Mouse (Mus musculus) embryonic fibroblast, embryonic 13.5 days (primary cell): ENCODE measurements at regions not wholly inside any gene's neighbourhood (a gene's known extent, or its start where the extent isn't known, plus 50 kb on each side); places are given as distances from the start of the nearest gene placed in this dataset.

Experiments used
- CTCF ChIP-seq: IDR thresholded peaks from 2 replicates; pipeline ENCODE4 v1.5.1; 2011; ENCODE audit warnings: mild to moderate bottlenecking, control low read depth, low read length, moderate library complexity, borderline replicate concordance; ENCODE audit not compliant: insufficient read depth
- POLR2A ChIP-seq: IDR thresholded peaks from 2 replicates; pipeline ENCODE4 v1.6.1; 2011; ENCODE audit warnings: low read depth, mild to moderate bottlenecking, control low read depth, low read length, moderate library complexity

DNA sequence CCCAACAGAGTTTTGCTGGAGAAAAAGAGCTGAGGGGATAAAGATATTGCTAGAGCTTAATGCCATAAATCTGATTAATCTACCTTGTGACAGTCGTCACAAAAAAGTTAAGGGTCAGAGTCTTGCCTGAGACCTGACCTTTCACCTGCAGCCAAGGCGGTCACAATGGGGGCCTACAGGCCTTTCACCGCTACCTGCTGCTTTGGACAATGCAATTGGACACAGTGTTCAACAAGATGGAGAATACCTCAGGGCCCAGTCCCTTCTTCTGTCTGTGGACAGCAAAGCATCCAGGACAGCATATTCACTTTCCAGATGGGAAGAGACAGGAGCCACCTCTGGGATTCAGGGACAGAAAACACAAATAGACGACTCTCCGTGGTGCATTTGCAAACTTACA lies 226.3 kb upstream of the Hes1 start:
- TF ChIP-seq POLR2A (no peak), CTCF (no peak)
